Comparison of ENCODE assay signal across 8 mouse cellular contexts in the genomic region with DNA sequence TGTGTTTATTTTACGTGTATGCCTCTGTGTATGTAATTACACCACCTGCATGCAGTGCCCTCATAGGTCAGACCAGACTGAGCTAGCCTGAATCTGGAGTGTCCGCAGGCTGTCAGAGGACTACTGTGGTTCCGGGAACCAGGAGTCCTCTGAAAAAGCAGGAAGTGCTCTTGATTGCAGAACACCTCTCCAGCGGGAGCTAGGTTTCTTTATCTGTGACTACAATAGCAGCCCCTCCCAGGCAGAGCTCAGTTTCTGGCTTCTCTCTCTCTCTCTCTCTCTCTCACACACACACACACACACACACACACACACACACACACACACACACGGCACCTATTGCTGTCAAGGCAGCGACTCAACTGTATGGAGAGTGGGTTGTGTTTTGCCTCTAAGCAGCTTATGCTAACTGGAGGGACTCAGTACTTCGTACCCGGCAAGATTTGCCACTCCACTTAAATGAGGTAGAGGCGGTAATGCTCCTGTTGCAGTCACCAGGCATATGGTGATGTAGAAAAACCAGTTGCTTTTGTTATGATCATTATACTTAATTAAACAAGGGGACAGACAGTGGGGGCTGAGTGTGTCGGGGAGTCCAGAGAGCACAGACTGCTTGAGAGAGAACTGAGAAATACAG. TPM values are rescaled to one million over a fixed set of nuclear protein-coding genes. Genes with fewer than 3 reads are reported as not detected.
DNase-seq lines count a peak whose midpoint lies in the region; ATAC-seq and TF ChIP-seq lines count a peak whose summit lies in the region.

No protein-coding gene starts in this region.

- intact Hi-C loops in gastrocnemius, postnatal 14 days (cut with DNase I; ENCODE audit: low total_unique reads), result no loop called here

- no peak for TF ChIP-seq POLR2A in kidney, adult 2 months (IDR thresholded peaks at IDR 0.05; ENCODE audit: low read depth, low read length)

- no peak overlapping the region for H3K9ac ChIP-seq in kidney, embryonic 14.5 days (ENCODE audit: low read depth, low read length)
- H3K9ac ChIP-seq in liver, embryonic 14.5 days (replicated peaks), result no peak overlapping the region

- no peaks in the 10 kb centered on the region for H3K9me3 ChIP-seq in kidney, embryonic 14.5 days (ENCODE audit: control insufficient read depth, low read length)
- no peaks in the 10 kb centered on the region for H3K9me3 ChIP-seq in E14TG2a.4 (ENCODE audit: low read length)
- no peaks in the 10 kb centered on the region for H3K9me3 ChIP-seq in liver, embryonic 14.5 days (ENCODE audit: control insufficient read depth, low read length)

- ATAC-seq in kidney, embryonic 14.5 days (ENCODE audit: low FRiP score, low TSS enrichment), result no peak
- ATAC-seq in liver, embryonic 14.5 days (ENCODE audit: insufficient read depth), result no peak
- no peak for ATAC-seq in erythroid progenitor cell, adult 5-6 weeks (replicated peaks; ENCODE audit: low FRiP score, poor library complexity, severe bottlenecking)

- H3K36me3 ChIP-seq in kidney, adult 2 months (ENCODE audit: control insufficient read depth, insufficient read depth, low read length), result no peaks in the 10 kb centered on the region
- H3K36me3 ChIP-seq in kidney, embryonic 14.5 days (ENCODE audit: control insufficient read depth, insufficient read depth, low read length), result no peaks in the 10 kb centered on the region
- H3K36me3 ChIP-seq in E14TG2a.4 (ENCODE audit: insufficient read depth, low read length), result no peaks in the 10 kb centered on the region
- H3K36me3 ChIP-seq in liver, embryonic 14.5 days (replicated peaks; ENCODE audit: control insufficient read depth, insufficient read depth, low read depth), result no peaks in the 10 kb centered on the region

- no peaks in the 10 kb centered on the region for H3K27me3 ChIP-seq in kidney, adult 2 months (replicated peaks; ENCODE audit: control insufficient read depth, insufficient read depth, low read length)
- no peaks in the 10 kb centered on the region for H3K27me3 ChIP-seq in kidney, embryonic 14.5 days (ENCODE audit: control insufficient read depth, insufficient read depth, low read length)
- no peaks in the 10 kb centered on the region for H3K27me3 ChIP-seq in E14TG2a.4 (ENCODE audit: insufficient read depth, low read length)
- no peaks in the 10 kb centered on the region for H3K27me3 ChIP-seq in liver, embryonic 14.5 days (ENCODE audit: control insufficient read depth, insufficient read depth, low read length)

- WGBS in kidney, adult 2 months, result 23% methylated on average over 10 of the region's 10 CpGs
- 39% methylated on average over 10 of the region's 10 CpGs for WGBS in kidney, embryonic 14.5 days
- WGBS in liver, embryonic 14.5 days (ENCODE audit: insufficient replicate concordance), result 12% methylated on average over 10 of the region's 10 CpGs

- peaks cover 11% of the 10 kb centered on the region; the same call in 1 of the 2 replicates for H3K4me1 ChIP-seq in kidney, adult 2 months (ENCODE audit: control insufficient read depth, insufficient read depth, low read length)
- H3K4me1 ChIP-seq in kidney, embryonic 14.5 days (ENCODE audit: control insufficient read depth, insufficient read depth, low read length), result peaks cover 21% of the 10 kb centered on the region
- H3K4me1 ChIP-seq in E14TG2a.4 (replicated peaks; ENCODE audit: low read depth, low read length), result peaks cover 55% of the 10 kb centered on the region
- peaks cover 22 to 38% of the 10 kb centered on the region in 2 experiments for H3K4me1 ChIP-seq in liver, embryonic 14.5 days (replicated peaks; ENCODE audit: control insufficient read depth in 2 of 2, insufficient read depth in 2 of 2, low read length in 1 of 2)

- peak overlapping the region; percentile 56 for H3K27ac ChIP-seq in kidney, adult 2 months (ENCODE audit: insufficient read depth, low read depth, low read length)
- no peak overlapping the region for H3K27ac ChIP-seq in kidney, embryonic 14.5 days (ENCODE audit: low read depth, low read length)
- no peak overlapping the region for H3K27ac ChIP-seq in liver, embryonic 14.5 days

- no peak for TF ChIP-seq CTCF in kidney, adult 2 months (conservative IDR thresholded peaks at IDR 0.05; ENCODE audit: insufficient read depth, insufficient read length, low read depth, low read length)
- no peak for TF ChIP-seq CTCF in E14TG2a.4 (conservative IDR thresholded peaks at IDR 0.05; ENCODE audit: low read length)
- TF ChIP-seq CTCF in liver, embryonic 14.5 days (IDR thresholded peaks at IDR 0.05; ENCODE audit: low read depth), result no peak

- H3K4me2 ChIP-seq in kidney, embryonic 14.5 days (replicated peaks; ENCODE audit: low read depth, low read length), result no peak overlapping the region
- H3K4me2 ChIP-seq in liver, embryonic 14.5 days (ENCODE audit: low read depth), result peak overlapping the region; percentile 38

- no peak for DNase-seq in kidney, adult 2 months
- peak; percentile 69 for DNase-seq in R1 (ENCODE audit: low read depth, low spot score)
- DNase-seq in liver, embryonic 14.5 days (ENCODE audit: low read depth in 3 of 3, low spot score in 3 of 3), result no peak
- DNase-seq in gastrocnemius, postnatal 14 days, result no peak
- no peak for DNase-seq in cerebellum, postnatal 4 days (ENCODE audit: low spot score in 2 of 2)

- no peak overlapping the region for H3K4me3 ChIP-seq in kidney, adult 2 months (ENCODE audit: insufficient read depth, low read depth, low read length)
- no peak overlapping the region for H3K4me3 ChIP-seq in kidney, embryonic 14.5 days (ENCODE audit: low read length)
- peak overlapping the region; percentile 27; the same call in 1 of the 2 replicates for H3K4me3 ChIP-seq in E14TG2a.4 (replicated peaks; ENCODE audit: low read length)
- H3K4me3 ChIP-seq in liver, embryonic 14.5 days (ENCODE audit: insufficient read depth in 1 of 2, low read depth in 2 of 2, low read length in 2 of 2), result no peak overlapping the region

- no peak for TF ChIP-seq EP300 in liver, embryonic 14.5 days (IDR thresholded peaks at IDR 0.05; ENCODE audit: low read depth)

RNA-seq across cellular contexts. Expression of a gene that starts 1.6 kb away (rescaled TPM):
- 43.1 and 43.5 TPM in 2 replicates for polyA plus RNA-seq in kidney, adult 2 months (2012; rRNA removed)
- polyA plus RNA-seq in kidney, embryonic 14.5 days (2014; fragmentation: Nextera tagmentation; extraction: Ambion mirVana), result 42.1 and 108 TPM in 2 replicates
- polyA plus RNA-seq in liver, embryonic 14.5 days (2012; rRNA removed), result 26.2 and 32.4 TPM in 2 replicates
- polyA plus RNA-seq in liver, embryonic 14.5 days (2014; fragmentation: Nextera tagmentation; extraction: Ambion mirVana), result 35.6 and 41.2 TPM in 2 replicates
- 10 to 100 TPM; 24.0 to 28.7 TPM for total RNA-seq in gastrocnemius, postnatal 14 days (2021)
- total RNA-seq in erythroid progenitor cell, adult 5-6 weeks (2015; ENCODE audit: low replicate concordance), result 32.7 and 52.3 TPM in 2 replicates
- 43.4 and 52.9 TPM in 2 replicates for total RNA-seq in erythroid progenitor cell, adult 5-6 weeks (2017; ENCODE audit: low replicate concordance)
